In genomic region chr19:48463494-48463893, GRCm38 (mm10) we compare ENCODE assay signal across 14 mouse cellular contexts.
DNase-seq lines count a peak whose midpoint lies in the region; ATAC-seq and TF ChIP-seq lines count a peak whose summit lies in the region.
"Had no signal": no experiment of that assay in that cellular context is flagged by ENCODE, and none has a peak within 500 bp of the region (broad histone marks: within the 10 kb centered on the region; RNA-seq: fewer than 3 reads in every experiment).

No protein-coding gene starts in this region.

- peak; percentile 82 for DNase-seq in heart, adult 11 months
- no peak for DNase-seq in heart, postnatal 14 days
- peak; percentile 63 for DNase-seq in brain, adult 2 months (ENCODE audit: low read depth, low spot score)
- DNase-seq in forebrain, postnatal 0 days: peak; percentile 68
- peak; percentile 34 to 38 for DNase-seq in left cerebral cortex, postnatal 14 days (ENCODE audit: low spot score in 2 of 2)
- DNase-seq in c-Kit-positive CD71-positive TER-119-positive erythroid progenitor cells, embryonic 14.5 days (ENCODE audit: low spot score): no peak
- DNase-seq in embryo, embryonic 10 days (ENCODE audit: low spot score): no peak
- DNase-seq: cerebellum, adult 11 months; kidney, adult 2 months; thymus, adult 18-20 months had no signal

- no peak overlapping the region for H3K4me2 ChIP-seq in forebrain, postnatal 0 days (ENCODE audit: low read depth)
- H3K4me2 ChIP-seq in intestine, postnatal 0 days (replicated peaks; ENCODE audit: low read depth): no peak overlapping the region
- H3K4me2 ChIP-seq: hindbrain, embryonic 14.5 days; limb, embryonic 12.5 days had no signal

- no peak overlapping the region for H3K4me3 ChIP-seq in forebrain, postnatal 0 days (ENCODE audit: low read depth, low read length)
- H3K4me3 ChIP-seq in intestine, postnatal 0 days (ENCODE audit: low read depth, low read length): no peak overlapping the region
- H3K4me3 ChIP-seq: limb, embryonic 12.5 days had no signal

- H3K9ac ChIP-seq in forebrain, postnatal 0 days: no peak overlapping the region
- no peak overlapping the region for H3K9ac ChIP-seq in intestine, postnatal 0 days (ENCODE audit: low read depth, low read length)
- H3K9ac ChIP-seq: hindbrain, embryonic 14.5 days; limb, embryonic 12.5 days had no signal

- no peak for TF ChIP-seq CTCF in forebrain, postnatal 0 days (IDR thresholded peaks at IDR 0.05; ENCODE audit: low read depth)
- no peak for TF ChIP-seq CTCF in intestine, postnatal 0 days (IDR thresholded peaks at IDR 0.05; ENCODE audit: low read depth)

- WGBS in forebrain, postnatal 0 days: 50% methylated on average over 3 of the region's 3 CpGs
- WGBS in intestine, postnatal 0 days: 62% methylated on average over 3 of the region's 3 CpGs

- no peaks in the 10 kb centered on the region for H3K27me3 ChIP-seq in forebrain, postnatal 0 days (ENCODE audit: insufficient read depth, low read length)
- no peaks in the 10 kb centered on the region for H3K27me3 ChIP-seq in intestine, postnatal 0 days (replicated peaks; ENCODE audit: control insufficient read depth, insufficient read depth, low read length)
- H3K27me3 ChIP-seq: limb, embryonic 12.5 days had no signal

- intact Hi-C loops in heart, postnatal 14 days (cut with DNase I): no loop called here
- intact Hi-C loops in left cerebral cortex, postnatal 14 days (cut with DNase I): no loop called here

- H3K9me3 ChIP-seq in forebrain, postnatal 0 days (ENCODE audit: low read length): no peaks in the 10 kb centered on the region
- H3K9me3 ChIP-seq in intestine, postnatal 0 days (ENCODE audit: control insufficient read depth): no peaks in the 10 kb centered on the region
- H3K9me3 ChIP-seq: limb, embryonic 12.5 days had no signal

- peaks cover 5% of the 10 kb centered on the region; the same call in 1 of the 2 replicates for H3K4me1 ChIP-seq in forebrain, postnatal 0 days (ENCODE audit: insufficient read depth)
- H3K4me1 ChIP-seq in intestine, postnatal 0 days (replicated peaks; ENCODE audit: control insufficient read depth, insufficient read depth, low read length): no peaks in the 10 kb centered on the region
- H3K4me1 ChIP-seq: limb, embryonic 12.5 days had no signal

- no peaks in the 10 kb centered on the region for H3K36me3 ChIP-seq in forebrain, postnatal 0 days (ENCODE audit: insufficient read depth)
- no peaks in the 10 kb centered on the region for H3K36me3 ChIP-seq in intestine, postnatal 0 days (ENCODE audit: control insufficient read depth, insufficient read depth)
- H3K36me3 ChIP-seq: limb, embryonic 12.5 days had no signal

- H3K27ac ChIP-seq in forebrain, postnatal 0 days (ENCODE audit: low read depth, low read length): no peak overlapping the region
- no peak overlapping the region for H3K27ac ChIP-seq in intestine, postnatal 0 days (ENCODE audit: low read depth, low read length)
- H3K27ac ChIP-seq: hindbrain, embryonic 14.5 days; limb, embryonic 12.5 days had no signal

- peak; percentile 67 for ATAC-seq in forebrain, postnatal 0 days
- no peak for ATAC-seq in intestine, postnatal 0 days
- ATAC-seq: CD4-positive, CD25-positive, alpha-beta regulatory T cell, adult 4 months had no signal

Comparison
In these comparisons a context has a peak if more than half of its experiments do, and no peak if none do; other contexts are left out.
1. DNase-seq: peak in heart, adult 11 months (single experiment), brain, adult 2 months (single experiment), forebrain, postnatal 0 days (single experiment) and left cerebral cortex, postnatal 14 days (2 of 2); none in heart, postnatal 14 days (0 of 2), c-Kit-positive CD71-positive TER-119-positive erythroid progenitor cells, embryonic 14.5 days (single experiment) and embryo, embryonic 10 days (single experiment).